Mouse (Mus musculus) cerebellum, adult 18-20 months (tissue): ENCODE data around the gene Crkl.
A peak's percentile ranks its signal among the peaks of the same experiment; 100 is the strongest.
"Not testable (repeated sequence)": the region's sequence is repeated elsewhere in the genome, so short reads cannot be mapped to it uniquely, and the experiment has no call there.

Source experiments
- DNase-seq, 2 experiments: peaks; one replicate each; pipeline ENCODE4 v3.0.0; 2021

Crkl gene

DNA sequence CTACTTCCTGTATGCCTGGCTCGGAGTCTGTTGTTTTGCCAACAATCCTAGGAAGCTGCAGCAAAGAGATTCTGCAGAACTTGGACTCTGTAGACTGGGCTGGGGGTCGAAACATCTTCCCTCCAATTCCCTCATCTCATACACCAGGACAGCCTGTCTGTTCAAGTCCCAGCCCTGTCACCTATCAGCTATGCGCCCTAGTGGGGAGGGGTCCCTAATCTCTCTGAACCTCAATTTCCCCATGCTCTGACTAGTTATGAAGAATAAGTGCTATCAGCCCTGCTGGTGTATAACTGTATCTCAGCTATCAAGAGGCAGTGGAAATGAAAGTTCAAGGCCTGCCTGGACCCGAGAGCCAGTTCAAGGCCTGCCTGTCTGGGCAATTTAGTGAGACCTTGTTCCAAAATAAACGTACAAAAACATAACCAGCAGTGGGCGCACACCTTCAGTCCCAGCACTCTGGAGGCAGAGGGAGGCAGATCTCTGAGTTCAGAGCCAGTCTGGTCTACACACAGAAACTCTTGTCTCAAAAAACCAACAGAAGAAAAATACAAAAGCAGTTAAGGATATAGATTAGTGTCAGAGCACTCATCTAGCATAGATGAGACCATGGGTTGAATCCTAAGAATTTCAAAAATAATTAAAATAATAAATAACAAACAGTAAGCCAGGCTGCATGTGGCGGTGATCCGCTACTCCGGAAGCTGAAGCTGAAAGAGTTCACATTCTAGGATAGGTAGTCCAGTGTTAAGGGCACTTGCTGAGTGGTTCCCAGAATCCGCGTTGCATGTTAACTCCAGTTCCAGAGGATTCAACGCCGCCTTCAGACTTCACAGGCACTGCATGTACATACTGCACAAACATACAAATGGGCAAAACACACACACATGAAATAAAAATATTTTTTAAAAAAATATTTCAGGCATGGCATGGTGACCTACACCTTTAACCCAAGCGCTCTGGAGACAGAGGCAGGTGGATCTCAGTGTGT, 37.0 kb downstream of the Crkl start:
- DNase-seq, result peak in 1 of 2 experiments; percentile 44

GRCm38 (mm10) chr16:17489469-17490111, 37.8 kb downstream of the Crkl start, which contains the start of gene Aifm3:
Gene Aifm3, plus strand, starts transcription at chr16:17489611.
- peak; percentile 72 to 83 for DNase-seq

DNA sequence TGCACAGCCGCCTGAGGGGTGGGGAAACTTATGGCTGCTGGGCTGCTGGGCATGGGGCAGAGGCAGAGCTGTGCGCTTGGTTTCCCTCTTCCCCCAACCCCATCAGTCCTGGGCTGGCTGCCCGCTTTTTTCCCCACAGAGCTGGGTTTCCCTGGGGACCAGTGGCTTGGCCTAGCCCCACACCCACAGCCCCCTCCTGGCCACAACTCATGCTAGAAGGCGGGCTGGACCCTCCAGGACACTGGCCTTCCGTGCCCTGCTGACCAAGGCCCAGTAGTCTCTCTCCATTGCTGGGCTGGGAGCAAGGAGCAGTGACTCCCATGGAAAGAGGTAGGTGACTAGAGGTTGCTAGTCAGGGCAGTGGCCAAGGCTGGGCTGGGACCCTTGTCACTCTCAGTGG, 39.4 kb downstream of the Crkl start:
- peak; percentile 56 to 57 for DNase-seq

DNA sequence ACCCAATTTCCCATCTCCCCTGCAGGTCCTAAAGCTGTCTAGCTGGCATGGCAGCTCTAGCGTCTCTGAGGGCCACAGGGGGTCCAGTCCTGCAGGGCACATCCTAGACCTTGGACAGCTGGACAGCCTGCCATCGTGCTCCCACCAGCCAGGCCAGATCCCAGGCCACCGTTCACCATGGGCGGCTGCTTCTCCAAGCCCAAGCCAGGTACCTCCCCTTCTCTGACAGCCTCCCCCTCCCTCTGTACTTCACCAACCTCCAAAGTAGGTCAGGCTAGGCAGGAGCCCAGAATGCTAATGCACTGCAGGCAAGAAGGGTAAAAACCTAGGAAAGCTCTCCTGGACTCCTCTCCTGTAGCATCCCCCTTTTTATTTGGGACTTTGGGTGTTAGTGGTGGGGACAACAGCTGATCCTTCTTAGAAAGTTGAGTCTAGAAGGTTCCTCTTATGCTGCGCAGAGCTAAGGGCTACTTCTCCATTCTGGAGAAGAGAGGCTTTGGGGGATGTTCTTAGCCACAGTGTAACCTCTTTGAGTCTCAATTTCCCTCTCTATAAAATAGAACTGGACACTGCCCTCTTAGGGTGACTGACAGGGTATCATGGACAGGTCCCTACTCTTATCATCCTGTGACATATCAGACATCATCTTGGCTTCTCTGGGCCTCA, 40.2 kb downstream of the Crkl start:
- peak; percentile 78 to 87 for DNase-seq

DNA sequence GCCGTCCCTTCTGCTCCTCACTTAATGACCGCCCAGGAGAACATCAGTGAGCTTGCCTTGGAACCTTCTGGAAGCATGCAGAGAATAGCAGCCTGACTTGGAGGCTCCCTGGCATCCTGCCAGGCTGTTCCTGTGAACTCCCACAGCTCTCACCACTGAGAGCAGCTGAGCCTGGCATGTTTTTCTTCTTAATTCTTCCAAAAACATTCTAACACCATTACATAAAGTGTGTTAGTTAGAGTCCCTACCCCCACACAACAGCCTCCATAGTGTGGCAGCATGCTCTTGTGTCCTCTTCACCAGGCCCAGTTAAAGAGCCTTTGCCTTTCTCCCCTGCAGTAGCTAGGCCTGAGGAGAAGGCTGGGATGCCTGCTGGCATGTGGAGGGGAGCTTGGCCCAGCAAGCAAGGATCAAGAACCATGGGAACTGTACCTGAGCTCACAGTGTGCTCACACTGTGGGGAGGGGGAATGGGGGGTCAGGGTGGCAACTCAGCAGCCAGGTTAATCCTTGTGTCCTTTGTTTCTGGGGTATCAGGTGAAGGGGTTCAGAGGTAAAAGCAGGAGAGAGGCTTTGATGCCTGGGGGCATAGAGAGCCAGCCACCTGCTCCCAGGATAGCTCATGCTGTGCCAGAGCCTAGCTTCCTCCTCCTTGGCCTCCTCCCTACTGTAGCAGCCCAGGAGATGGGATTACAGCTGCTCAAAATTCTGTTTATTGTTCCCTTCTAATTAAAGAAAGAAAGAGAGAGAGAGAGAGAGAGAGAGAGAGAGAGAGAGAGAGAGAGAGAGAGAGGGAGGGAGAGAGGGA, 44.9 kb downstream of the Crkl start:
- DNase-seq, result peak; percentile 68 to 83

- peak in 1 of 2 experiments; percentile 28 for DNase-seq
Observed at GRCm38 (mm10) chr16:17499249-17499883, 47.6 kb downstream of the Crkl start.

GRCm38 (mm10) chr16:17502681-17503080, 50.9 kb downstream of the Crkl start:
- DNase-seq, result no peak

GRCm38 (mm10) chr16:17507018-17507552, 55.3 kb downstream of the Crkl start:
- DNase-seq, result peak in 1 of 2 experiments; percentile 28

- DNase-seq, result not testable (repeated sequence)
Observed at GRCm38 (mm10) chr16:17508031-17508430, 56.2 kb downstream of the Crkl start.

GRCm38 (mm10) chr16:17508546-17509239, 56.9 kb downstream of the Crkl start, which contains the start of gene Lztr1:
Gene Lztr1, plus strand, starts transcription at chr16:17508688.
- peak; percentile 92 to 94 for DNase-seq

DNA sequence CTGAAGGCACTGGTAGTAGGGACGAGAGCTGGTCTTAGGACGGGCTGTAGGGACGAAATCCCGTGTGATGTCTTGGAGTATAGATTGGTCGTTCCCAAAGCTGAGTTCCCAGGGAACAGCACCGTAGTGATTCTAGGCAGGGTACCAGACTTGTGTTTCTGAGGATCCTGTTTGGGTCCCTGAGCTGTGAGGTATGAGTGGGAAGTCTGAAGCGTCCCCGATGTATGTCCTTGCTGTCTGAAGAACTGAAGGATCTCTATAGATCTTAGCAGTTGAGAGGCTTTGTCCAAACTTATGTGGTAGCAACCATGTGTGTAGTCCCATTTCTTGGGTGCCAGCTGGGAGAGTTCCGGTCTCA, 57.4 kb downstream of the Crkl start:
- DNase-seq, result no peak

DNA sequence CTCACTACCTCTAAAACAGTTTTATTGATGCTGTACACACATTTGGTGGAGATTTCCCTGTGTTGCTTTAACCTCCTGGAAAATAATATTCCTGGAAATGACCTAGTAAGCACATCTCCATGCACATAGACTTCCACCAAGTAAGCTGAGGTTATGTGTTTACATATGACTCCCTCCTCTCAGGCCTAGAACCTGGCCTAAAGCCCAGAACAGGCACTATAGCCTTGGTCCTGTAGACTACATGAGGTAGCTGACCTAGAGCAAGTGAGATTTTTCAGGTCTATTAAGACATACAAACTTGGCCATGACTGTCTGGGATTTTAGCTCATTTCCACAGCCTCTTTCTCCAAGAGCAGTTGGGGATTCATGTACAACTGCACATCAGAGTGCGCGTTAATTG, 58.4 kb downstream of the Crkl start:
- DNase-seq, result no peak

DNA sequence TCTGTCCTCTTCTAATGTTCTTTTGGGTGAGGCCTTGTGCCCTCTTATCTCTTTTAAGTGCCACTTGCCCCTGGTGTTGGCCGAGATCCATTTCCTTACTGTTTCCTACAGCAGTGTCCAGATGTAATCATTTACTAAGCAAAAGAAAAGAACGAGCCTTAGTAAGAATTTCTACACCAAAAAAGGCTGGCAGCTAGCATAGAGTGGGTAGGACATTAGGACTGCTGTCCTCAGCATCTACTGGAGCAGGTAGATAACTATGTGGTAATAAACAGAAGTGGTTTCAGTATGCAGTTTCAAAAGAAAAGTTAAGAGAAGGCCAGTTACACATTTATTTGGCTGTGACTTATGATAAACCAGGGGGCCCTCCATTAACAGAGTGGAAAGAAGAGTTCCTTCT, 58.9 kb downstream of the Crkl start:
- no peak for DNase-seq

DNA sequence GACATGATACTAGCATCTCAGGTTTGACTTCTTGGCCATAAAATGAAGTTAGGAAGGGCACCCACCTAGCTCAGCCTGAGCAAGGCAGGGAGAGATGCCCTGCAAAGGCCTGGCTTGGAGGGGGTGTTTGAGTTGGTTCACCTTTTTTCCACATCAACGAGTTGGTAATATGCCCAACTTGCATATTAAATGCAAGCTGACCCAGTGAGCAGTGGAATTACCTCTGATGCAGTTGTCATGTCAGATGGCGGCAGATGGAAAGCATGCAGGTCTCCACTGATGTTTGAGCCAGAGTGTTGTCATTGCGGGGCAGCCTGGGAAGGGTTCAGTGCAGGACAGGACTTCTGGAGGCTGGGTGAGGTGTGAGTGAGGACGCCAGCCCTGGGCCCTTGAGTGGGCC, 59.6 kb downstream of the Crkl start:
- no peak for DNase-seq

DNA sequence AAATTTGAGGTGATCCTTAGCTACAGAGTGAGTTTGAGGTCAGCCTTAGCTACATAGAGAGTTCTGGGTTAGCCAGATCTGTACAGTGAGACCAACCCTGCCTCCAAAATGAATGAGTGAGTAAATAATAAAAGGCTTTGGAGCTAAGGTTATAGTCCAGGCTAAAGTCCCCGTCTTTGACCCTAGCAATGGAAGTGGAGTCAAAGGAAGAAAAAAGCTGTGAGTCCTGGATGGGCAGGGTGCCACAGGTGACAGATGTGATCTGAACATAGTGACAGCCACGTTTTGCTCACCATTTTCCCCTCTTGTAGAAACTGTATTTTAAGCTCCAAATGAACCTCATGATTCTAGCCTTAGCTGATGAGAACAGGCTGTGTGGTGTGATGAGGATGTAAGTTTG, 67.1 kb downstream of the Crkl start:
- DNase-seq, result no peak

GRCm38 (mm10) chr16:17524156-17524555, 72.4 kb downstream of the Crkl start:
- no peak for DNase-seq

GRCm38 (mm10) chr16:17525524-17525923, 73.7 kb downstream of the Crkl start:
- no peak for DNase-seq

DNA sequence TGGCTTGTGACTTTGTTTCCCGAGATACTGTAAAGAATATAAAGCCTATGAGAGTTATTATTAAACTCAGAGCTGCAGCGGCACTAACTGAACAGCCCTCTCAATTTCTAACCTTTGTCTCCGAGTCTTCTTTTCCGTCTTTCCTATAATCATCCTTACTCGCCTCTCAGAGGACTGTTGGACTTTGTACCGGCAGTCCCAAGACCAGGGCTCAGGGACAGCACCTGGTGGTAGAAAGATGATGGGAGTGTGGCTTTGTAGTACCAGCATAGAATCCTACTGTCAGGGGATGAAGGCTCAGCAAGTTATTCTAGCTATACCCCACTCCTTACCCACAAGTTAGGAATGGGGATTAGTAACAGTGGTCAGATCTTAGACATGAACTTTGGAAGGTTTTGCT, 74.4 kb downstream of the Crkl start:
- DNase-seq, result no peak

GRCm38 (mm10) chr16:17527606-17528005, 75.8 kb downstream of the Crkl start:
- no peak for DNase-seq

DNA sequence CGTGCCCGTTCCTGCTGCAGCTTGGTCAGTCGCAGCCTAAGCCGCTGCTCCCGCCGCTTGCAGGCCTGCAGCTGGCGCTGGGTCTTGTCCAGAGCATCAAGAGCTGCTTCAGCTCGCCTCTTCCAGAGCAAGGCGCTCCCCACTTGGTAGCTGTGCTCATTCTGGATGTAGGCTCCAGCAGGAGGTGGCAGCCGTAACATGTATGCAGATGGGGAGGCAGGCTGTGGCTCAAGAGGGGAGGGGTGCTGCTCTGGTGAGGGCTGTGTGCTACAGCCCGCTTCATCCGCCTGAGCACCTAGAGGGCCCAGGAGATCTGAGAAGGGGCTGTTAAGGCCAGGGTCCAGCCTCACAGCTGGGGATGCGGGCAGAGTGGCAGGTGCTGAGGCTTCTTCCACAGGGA, 76.5 kb downstream of the Crkl start:
- DNase-seq, result no peak

- peak in 1 of 2 experiments; percentile 46 for DNase-seq
Observed at GRCm38 (mm10) chr16:17529981-17530586, 78.3 kb downstream of the Crkl start.
